23 mouse cellular contexts compared by ENCODE assay signal in genomic region chr7:81536478-81536877, GRCm38 (mm10). TPM values are rescaled to one million over a fixed set of nuclear protein-coding genes. Genes with fewer than 3 reads are reported as not detected.
"Had no signal": no experiment of that assay in that cellular context is flagged by ENCODE, and none has a peak within 500 bp of the region (broad histone marks: within the 10 kb centered on the region; RNA-seq: fewer than 3 reads in every experiment).

No protein-coding gene starts in this region.

- H3K4me2 ChIP-seq: neural tube, embryonic 13.5 days; neural tube, embryonic 15.5 days; stomach, embryonic 15.5 days had no signal

- H3K27me3 ChIP-seq: neural tube, embryonic 13.5 days; neural tube, embryonic 15.5 days; stomach, embryonic 15.5 days had no signal

- H3K27ac ChIP-seq: neural tube, embryonic 13.5 days; neural tube, embryonic 15.5 days; stomach, embryonic 15.5 days; stomach, postnatal 0 days had no signal

- H3K4me1 ChIP-seq: neural tube, embryonic 15.5 days; stomach, embryonic 15.5 days had no signal

- H3K9me3 ChIP-seq: neural tube, embryonic 15.5 days; stomach, embryonic 15.5 days had no signal

- DNase-seq: retina, postnatal 1 day; right cerebral cortex, adult 18-20 months; right cerebral cortex, postnatal 14 days; right cerebral cortex, postnatal 25 days; right cerebral cortex, postnatal 4 days; thymus, adult 18-20 months; thymus, adult 2 months; thymus, postnatal 14 days; thymus, postnatal 25 days; thymus, postnatal 36 days; thymus, postnatal 4 days had no signal

- H3K4me3 ChIP-seq: neural tube, embryonic 13.5 days; neural tube, embryonic 15.5 days; stomach, embryonic 15.5 days had no signal

- H3K9ac ChIP-seq: neural tube, embryonic 13.5 days; neural tube, embryonic 15.5 days; stomach, embryonic 15.5 days had no signal

RNA-seq across cellular contexts. Expression of gene BC048679, which starts 38.4 kb away (rescaled TPM):
- total RNA-seq: neutrophil, adult 5-6 weeks had no signal
- polyA plus RNA-seq: neural tube, embryonic 13.5 days; neural tube, embryonic 14.5 days; neural tube, embryonic 15.5 days; small intestine, adult 2 months; spleen, adult 2 months; stomach, embryonic 14.5 days; stomach, embryonic 15.5 days; stomach, embryonic 16.5 days; stomach, postnatal 0 days; thymus, adult 2 months; thymus, postnatal 0 days; urinary bladder, adult 2 months had no signal

RNA-seq across cellular contexts. Expression of gene Ap3b2, which starts 42.8 kb away (rescaled TPM):
- total RNA-seq: neutrophil, adult 5-6 weeks had no signal
- polyA plus RNA-seq: spleen, adult 2 months had no signal
